Mouse (Mus musculus) adrenal gland, postnatal 25 days (tissue): Measurements from ENCODE around the gene Larp1. TPM values are rescaled to one million over a fixed set of nuclear protein-coding genes. Genes with fewer than 3 reads are reported as not detected.

Experiments
- DNase-seq: peaks from one replicate; pipeline ENCODE4 v3.0.0; 2021; ENCODE audit warnings: mixed read lengths
- total RNA-seq: library from RNA; stranded (reverse); gene quantifications from 2 replicates; pipeline ENCODE4 v1.2.3, GENCODE M21; 2021

Gene Larp1
- total RNA-seq, 1 experiment from 2014 or later, result 103 TPM

DNA sequence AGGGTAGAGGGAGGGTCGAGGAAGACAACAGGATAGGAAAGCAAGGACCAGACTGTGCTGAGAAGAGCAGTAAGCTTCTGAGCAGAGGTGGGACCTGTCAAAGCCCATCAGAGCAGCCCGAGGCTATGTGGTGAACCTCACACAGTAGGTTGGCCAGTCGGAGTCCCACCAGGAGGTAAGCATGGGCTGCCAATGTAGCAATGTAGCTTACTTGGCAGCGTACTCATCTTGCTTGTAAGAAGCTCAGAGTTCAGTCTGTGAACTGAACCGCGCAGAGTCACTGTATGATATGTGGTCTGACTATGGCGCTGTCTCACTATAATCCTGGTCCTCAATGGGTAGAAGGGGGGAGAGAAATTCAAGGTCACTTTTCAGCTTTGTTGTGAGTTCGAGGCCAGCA is 5.7 kb upstream of the Larp1 start:
- no peak for DNase-seq

DNA sequence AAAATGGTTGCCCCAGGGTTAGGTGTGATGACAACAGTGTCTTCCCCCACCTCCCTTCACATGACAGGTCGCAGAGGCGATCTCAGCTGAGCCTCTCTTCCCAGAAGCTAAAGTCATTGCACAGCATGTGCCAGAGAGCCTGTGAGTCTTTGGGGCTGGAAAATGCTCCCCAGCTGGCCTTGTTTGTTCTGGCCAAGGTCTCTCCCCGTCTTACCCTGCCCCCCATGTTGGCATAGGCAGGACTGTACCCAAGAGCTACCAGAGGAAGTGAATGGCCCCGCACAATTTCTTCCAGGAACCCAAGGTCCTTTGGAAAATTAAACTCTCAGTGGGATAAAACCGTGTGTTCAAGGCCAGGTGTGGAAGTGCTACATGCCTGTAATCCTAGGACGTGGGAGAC is 5.1 kb upstream of the Larp1 start:
- DNase-seq, result peak; percentile 29

- no peak for DNase-seq
These were observed 3.8 kb upstream of the Larp1 start for GRCm38 (mm10) chr11:58005110-58005509.

DNA sequence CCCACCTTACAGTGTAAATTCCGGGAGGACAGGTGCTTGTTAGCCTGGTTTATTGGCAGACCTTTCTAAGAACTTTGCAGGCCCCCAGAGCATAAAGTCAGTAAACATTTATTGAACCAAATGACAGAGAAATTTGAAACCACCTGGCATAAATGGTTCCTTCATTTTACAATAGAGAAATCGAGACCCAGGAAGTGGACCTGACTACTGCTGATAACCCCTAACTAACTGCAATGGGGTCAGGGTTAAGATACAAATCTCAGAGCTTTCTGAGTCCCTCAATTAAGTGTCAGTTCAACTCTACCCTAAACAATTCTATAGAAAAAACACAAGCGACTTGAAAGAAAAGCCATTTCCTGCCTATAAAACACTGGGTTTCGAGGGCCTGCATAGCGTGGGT is 851 bp upstream of the Larp1 start:
- no peak for DNase-seq

GRCm38 (mm10) chr11:58008437-58009050 is 320 bp upstream of the Larp1 start:
- peak; percentile 89 for DNase-seq

- DNase-seq, result peak; percentile 81
These were observed 765 bp downstream of the Larp1 start for GRCm38 (mm10) chr11:58009516-58010141.

- DNase-seq, result peak; percentile 21
These were observed 1.4 kb downstream of the Larp1 start for GRCm38 (mm10) chr11:58010226-58010781.

- no peak for DNase-seq
These were observed 2.1 kb downstream of the Larp1 start for GRCm38 (mm10) chr11:58010930-58011329.

- DNase-seq, result no peak
These were observed 2.9 kb downstream of the Larp1 start for GRCm38 (mm10) chr11:58011813-58012212.

DNA sequence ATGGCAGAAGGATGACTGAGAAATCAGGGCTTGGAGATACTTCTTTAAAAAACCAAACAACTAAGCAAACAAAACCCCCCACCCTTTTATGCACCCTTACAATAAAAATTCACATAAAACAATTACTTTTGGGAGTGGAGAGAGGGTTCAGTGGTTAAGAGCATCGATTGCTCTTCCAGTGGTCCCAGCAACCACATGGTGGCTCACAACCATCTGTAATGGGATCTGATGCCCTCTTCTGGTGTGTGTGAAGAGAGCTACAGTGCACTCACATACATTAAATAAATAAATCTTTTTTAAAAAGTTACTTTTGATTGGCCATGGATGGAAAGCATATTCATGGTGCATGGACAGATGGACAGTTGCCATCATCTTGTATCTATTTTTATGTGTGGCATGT is 3.8 kb downstream of the Larp1 start:
- no peak for DNase-seq

DNA sequence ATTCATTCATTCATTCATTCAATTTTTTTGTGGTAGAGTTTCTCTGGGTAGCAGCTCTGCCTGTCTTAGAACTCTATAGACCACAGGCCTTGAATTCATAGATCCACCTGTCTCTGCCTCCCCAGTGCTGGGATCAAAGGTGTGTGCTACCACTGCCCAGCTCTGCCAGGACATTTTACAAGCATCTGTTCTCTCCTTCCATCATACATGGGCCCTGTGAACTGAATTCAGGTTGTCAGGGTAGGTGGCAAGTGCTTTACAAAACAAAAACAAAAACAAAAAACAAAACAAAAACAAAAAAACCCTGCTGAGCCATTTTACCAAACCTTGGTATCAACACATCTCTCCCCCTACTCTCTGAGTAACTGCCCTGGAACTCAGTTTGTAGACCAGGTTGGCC is 4.2 kb downstream of the Larp1 start:
- no peak for DNase-seq

DNA sequence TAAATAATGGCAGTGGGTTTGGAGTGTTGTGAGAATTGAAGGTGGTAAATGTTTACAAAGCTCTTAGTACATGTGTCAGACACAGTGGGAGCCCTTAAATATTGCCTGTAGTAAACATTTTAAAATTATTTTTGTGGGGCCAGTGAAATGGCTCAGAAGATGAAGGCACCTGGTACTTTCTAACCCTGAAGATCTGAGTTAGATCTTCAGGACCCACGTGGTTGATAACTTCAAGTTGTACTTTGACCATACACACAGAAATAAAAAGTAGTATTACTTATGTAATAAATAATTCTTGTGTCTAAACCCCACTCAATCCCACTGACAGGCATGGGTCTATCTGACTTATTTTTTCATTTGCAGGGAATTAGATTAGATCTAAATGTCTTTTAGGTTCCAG is 5.7 kb downstream of the Larp1 start:
- DNase-seq, result no peak

GRCm38 (mm10) chr11:58015339-58015738 is 6.5 kb downstream of the Larp1 start:
- DNase-seq, result no peak

DNA sequence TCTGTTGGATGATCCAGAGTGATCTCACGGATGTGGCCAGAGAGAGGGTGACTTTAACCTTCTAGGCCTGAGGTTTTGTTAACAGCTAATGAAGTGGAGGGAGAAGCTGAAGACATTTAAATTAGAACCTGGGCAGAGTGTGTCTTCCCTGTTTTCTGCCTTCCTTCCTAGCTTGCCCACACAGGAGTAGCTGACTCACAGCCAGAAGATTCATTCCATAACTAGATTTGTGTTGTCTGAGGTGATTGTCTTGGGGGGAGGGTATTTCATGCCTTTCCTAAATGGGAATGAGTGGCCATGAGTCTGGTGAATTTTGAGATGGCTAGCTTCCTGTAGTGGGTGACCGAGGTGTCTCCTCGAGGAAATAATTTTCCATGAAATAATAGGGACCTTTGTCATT is 7.5 kb downstream of the Larp1 start:
- DNase-seq, result no peak

GRCm38 (mm10) chr11:58017422-58017821 is 8.6 kb downstream of the Larp1 start:
- DNase-seq, result no peak

DNA sequence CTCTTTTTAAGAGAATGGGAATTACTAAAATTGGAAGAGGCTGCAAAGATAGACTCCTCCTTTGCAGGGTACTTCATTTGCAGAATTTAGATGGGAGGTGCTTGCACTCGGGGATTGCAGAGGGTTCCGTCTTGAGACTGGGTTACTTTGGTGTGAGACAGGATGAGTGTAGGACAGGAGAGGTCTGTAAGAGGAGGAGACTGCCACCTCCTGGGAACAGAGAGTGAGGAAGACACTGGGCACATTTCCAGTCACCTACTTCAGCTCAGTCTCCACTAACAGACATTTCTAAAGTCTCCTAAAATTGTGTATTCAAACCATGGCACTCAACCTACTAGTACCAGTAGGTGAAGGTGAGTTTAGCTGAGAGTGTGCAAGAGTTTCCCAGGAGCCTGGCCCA is 9.4 kb downstream of the Larp1 start:
- DNase-seq, result no peak

- DNase-seq, result no peak
These were observed 9.8 kb downstream of the Larp1 start for GRCm38 (mm10) chr11:58018701-58019100.

- DNase-seq, result no peak
These were observed 12.2 kb downstream of the Larp1 start for GRCm38 (mm10) chr11:58021095-58021494.

- DNase-seq, result no peak
These were observed 12.8 kb downstream of the Larp1 start for GRCm38 (mm10) chr11:58021618-58022017.

DNA sequence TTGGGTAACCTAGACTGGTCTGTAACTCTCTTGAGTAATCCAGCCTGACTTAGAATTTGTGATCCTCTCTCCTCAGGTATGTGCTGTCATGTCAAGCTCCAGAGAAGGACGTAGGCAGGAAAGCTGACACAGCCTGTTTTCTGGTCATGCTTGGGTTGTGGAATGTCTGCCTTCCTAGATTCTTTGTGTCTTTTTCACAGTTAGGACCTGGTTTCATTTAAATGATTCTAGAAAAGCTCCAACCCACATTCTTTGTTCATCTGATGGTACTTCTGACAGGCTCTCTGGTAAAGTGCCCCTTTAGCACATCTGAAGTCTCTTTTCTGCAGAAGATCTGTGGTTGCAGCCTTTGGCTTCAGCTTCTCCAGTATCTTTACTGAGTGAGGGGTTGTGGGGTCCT is 15.4 kb downstream of the Larp1 start:
- no peak for DNase-seq

GRCm38 (mm10) chr11:58024671-58025070 is 15.8 kb downstream of the Larp1 start:
- DNase-seq, result no peak

DNA sequence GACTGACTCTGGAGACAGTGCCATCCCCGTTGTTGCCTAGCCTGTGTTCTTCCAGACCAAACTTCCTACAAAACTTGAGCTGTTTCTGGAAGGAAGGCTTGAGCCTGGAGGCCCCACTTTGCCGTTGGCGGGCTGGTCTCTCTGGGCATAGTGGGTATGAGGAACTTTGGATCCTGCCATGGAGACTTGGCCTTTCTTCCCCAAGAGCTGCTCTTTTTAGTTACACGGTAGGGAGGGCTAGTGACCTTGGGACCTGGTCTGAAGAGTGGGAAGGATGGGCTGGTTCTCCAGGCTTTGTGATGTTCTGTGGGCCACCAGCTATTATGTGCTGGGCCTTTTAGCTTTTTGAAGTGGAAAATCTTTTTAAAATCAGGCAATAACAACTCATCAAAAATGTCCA is 17.0 kb downstream of the Larp1 start:
- no peak for DNase-seq

GRCm38 (mm10) chr11:58026337-58026736 is 17.5 kb downstream of the Larp1 start:
- DNase-seq, result no peak

DNA sequence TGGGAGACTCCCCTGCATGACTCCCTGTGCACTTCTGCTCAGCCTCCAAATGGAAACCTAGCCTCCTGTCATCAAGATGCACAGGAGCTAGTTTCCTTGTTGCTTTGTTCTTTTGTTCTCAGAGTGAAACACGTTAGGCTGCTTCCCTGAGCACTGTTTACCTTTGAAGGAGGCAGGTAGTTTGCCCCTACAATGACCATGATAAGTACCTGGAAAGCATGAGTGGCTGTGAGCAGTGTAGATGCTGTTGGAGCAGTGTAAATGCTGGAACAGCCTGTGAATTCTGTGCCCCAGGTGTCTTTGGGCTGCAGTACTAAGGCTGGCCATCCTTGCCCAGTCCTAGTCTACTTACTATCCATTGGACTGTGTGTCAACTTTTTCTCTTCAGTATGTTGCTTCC is 18.0 kb downstream of the Larp1 start:
- no peak for DNase-seq
